Mouse (Mus musculus) forebrain, embryonic 12.5 days (tissue): ENCODE data around the gene Camk1d. TPM values are rescaled to one million over a fixed set of nuclear protein-coding genes. Genes with fewer than 3 reads are reported as not detected.

Experiments used
- ATAC-seq: fragments of 200-750 bp; cut with Nextera tagmentation; 2 replicates; pipeline ENCODE4 v1.8.0; 2017; ENCODE audit warnings: moderate TSS enrichment; ENCODE audit not compliant: low FRiP score
- H3K27ac ChIP-seq: fragments of 300-500 bp; sonication (generic); 2 replicates; pipeline ENCODE4 v1.5.1; 2016; ENCODE audit warnings: mild to moderate bottlenecking
- H3K27me3 ChIP-seq: fragments of 300-500 bp; sonication (generic); 2 replicates; pipeline ENCODE4 v1.6.1; 2016; ENCODE audit warnings: mild to moderate bottlenecking
- H3K36me3 ChIP-seq: fragments of 300-500 bp; sonication (generic); replicated peaks from 2 replicates; pipeline ENCODE4 v1.6.1; 2016; ENCODE audit warnings: mild to moderate bottlenecking
- H3K4me1 ChIP-seq: fragments of 300-500 bp; sonication (generic); 2 replicates; pipeline ENCODE4 v1.6.1; 2016
- H3K4me2 ChIP-seq: fragments of 300-500 bp; sonication (generic); 2 replicates; pipeline ENCODE4 v1.6.1; 2016; ENCODE audit warnings: mild to moderate bottlenecking, moderate library complexity
- H3K4me3 ChIP-seq: fragments of 300-500 bp; sonication (generic); replicated peaks from 2 replicates; pipeline ENCODE4 v1.5.1; 2016; ENCODE audit warnings: mild to moderate bottlenecking
- H3K9ac ChIP-seq: fragments of 300-500 bp; sonication (generic); 2 replicates; pipeline ENCODE4 v1.6.1; 2016; ENCODE audit warnings: mild to moderate bottlenecking
- H3K9me3 ChIP-seq: fragments of 300-500 bp; sonication (generic); 2 replicates; pipeline ENCODE4 v1.6.1; 2016
- WGBS: fragments of 180-500 bp; shearing (Covaris S2); methylation state at CpG from one replicate; pipeline ENCODE4 v1.1.7; 2016; 5-methylcytosine and 5-hydroxymethylcytosine counted together
- polyA plus RNA-seq: library from polyadenylated mRNA; unstranded; fragments of >200 nt; fragmentation: Nextera tagmentation; extraction: Ambion mirVana; gene quantifications from 2 replicates; pipeline ENCODE4 v1.2.1, GENCODE M21; 2016

The Camk1d gene
- polyA plus RNA-seq, 1 experiment from 2014 or later: 2.7 TPM

- Histone ChIP-seq H3K4me3 (no peak overlapping the region), H3K9ac (no peak overlapping the region), H3K36me3 (no peaks in the 10 kb centered on the region), H3K4me1 (no peaks in the 10 kb centered on the region), H3K9me3 (no peaks in the 10 kb centered on the region), H3K27me3 (no peaks in the 10 kb centered on the region), H3K27ac (no peak overlapping the region), H3K4me2 (no peak overlapping the region)
- WGBS: 94% methylated on average over 4 of the region's 4 CpGs
- ATAC-seq: no peak
These were observed 236.1 kb downstream of the Camk1d start for GRCm38 (mm10) chr2:5478256-5478655.

GRCm38 (mm10) chr2:5477525-5477924 lies 236.8 kb downstream of the Camk1d start:
- no peaks in the 10 kb centered on the region for H3K9me3 ChIP-seq
- H3K4me3 ChIP-seq: no peak overlapping the region
- H3K4me1 ChIP-seq: no peaks in the 10 kb centered on the region
- no peak overlapping the region for H3K9ac ChIP-seq
- 92% methylated on average over 1 of the region's 1 CpGs for WGBS
- H3K4me2 ChIP-seq: no peak overlapping the region
- ATAC-seq: no peak
- no peak overlapping the region for H3K27ac ChIP-seq
- no peaks in the 10 kb centered on the region for H3K27me3 ChIP-seq
- H3K36me3 ChIP-seq: no peaks in the 10 kb centered on the region

GRCm38 (mm10) chr2:5469366-5469941 lies 244.9 kb downstream of the Camk1d start:
- Histone ChIP-seq H3K9ac (no peak overlapping the region), H3K36me3 (no peaks in the 10 kb centered on the region), H3K27ac (no peak overlapping the region), H3K27me3 (no peaks in the 10 kb centered on the region), H3K4me2 (no peak overlapping the region), H3K4me1 (peaks cover 11% of the 10 kb centered on the region), H3K4me3 (no peak overlapping the region), H3K9me3 (no peaks in the 10 kb centered on the region)
- no peak for ATAC-seq
- WGBS: 47% methylated on average over 4 of the region's 4 CpGs

- H3K27me3 ChIP-seq: no peaks in the 10 kb centered on the region
- H3K9ac ChIP-seq: no peak overlapping the region
- H3K4me2 ChIP-seq: no peak overlapping the region
- no peak overlapping the region for H3K4me3 ChIP-seq
- no peak overlapping the region for H3K27ac ChIP-seq
- no peaks in the 10 kb centered on the region for H3K9me3 ChIP-seq
- WGBS: 60% methylated on average over 2 of the region's 2 CpGs
- peaks cover 11% of the 10 kb centered on the region for H3K4me1 ChIP-seq
- ATAC-seq: no peak
- no peaks in the 10 kb centered on the region for H3K36me3 ChIP-seq
These were observed 246.8 kb downstream of the Camk1d start for GRCm38 (mm10) chr2:5467537-5467936.

GRCm38 (mm10) chr2:5458671-5459235 lies 255.6 kb downstream of the Camk1d start:
- H3K9me3 ChIP-seq: no peaks in the 10 kb centered on the region
- H3K9ac ChIP-seq: no peak overlapping the region
- ATAC-seq: no peak
- 85% methylated on average over 16 of the region's 16 CpGs for WGBS
- H3K27ac ChIP-seq: no peak overlapping the region
- H3K4me3 ChIP-seq: no peak overlapping the region
- H3K4me2 ChIP-seq: no peak overlapping the region
- peaks cover 5% of the 10 kb centered on the region for H3K4me1 ChIP-seq
- no peaks in the 10 kb centered on the region for H3K36me3 ChIP-seq
- no peaks in the 10 kb centered on the region for H3K27me3 ChIP-seq

- H3K27ac ChIP-seq: no peak overlapping the region
- ATAC-seq: no peak
- 88% methylated on average over 5 of the region's 5 CpGs for WGBS
These were observed 256.2 kb downstream of the Camk1d start for GRCm38 (mm10) chr2:5458075-5458494.

GRCm38 (mm10) chr2:5456108-5456507 lies 258.2 kb downstream of the Camk1d start:
- Histone ChIP-seq H3K9ac (no peak overlapping the region), H3K4me2 (no peak overlapping the region), H3K4me1 (peaks cover 7% of the 10 kb centered on the region), H3K27ac (no peak overlapping the region), H3K9me3 (no peaks in the 10 kb centered on the region), H3K36me3 (no peaks in the 10 kb centered on the region), H3K4me3 (no peak overlapping the region), H3K27me3 (no peaks in the 10 kb centered on the region)
- WGBS: 76% methylated on average over 1 of the region's 2 CpGs
- ATAC-seq: no peak

More at GRCm38 (mm10) chr2:5458075-5458494, 256.2 kb downstream of the Camk1d start:
- Histone ChIP-seq H3K4me3 (no peak overlapping the region), H3K4me1 (peaks cover 5% of the 10 kb centered on the region), H3K9ac (no peak overlapping the region), H3K36me3 (no peaks in the 10 kb centered on the region), H3K27me3 (no peaks in the 10 kb centered on the region), H3K4me2 (no peak overlapping the region), H3K9me3 (no peaks in the 10 kb centered on the region)

GRCm38 (mm10) chr2:5454830-5455229 lies 259.5 kb downstream of the Camk1d start:
- H3K27me3 ChIP-seq: no peaks in the 10 kb centered on the region
- H3K36me3 ChIP-seq: no peaks in the 10 kb centered on the region
- H3K4me3 ChIP-seq: no peak overlapping the region
- ATAC-seq: no peak
- no peak overlapping the region for H3K27ac ChIP-seq
- H3K9me3 ChIP-seq: no peaks in the 10 kb centered on the region
- H3K4me2 ChIP-seq: no peak overlapping the region
- WGBS: 80% methylated on average over 9 of the region's 9 CpGs
- H3K4me1 ChIP-seq: peaks cover 7% of the 10 kb centered on the region
- H3K9ac ChIP-seq: no peak overlapping the region

- H3K4me2 ChIP-seq: no peak overlapping the region
- H3K9me3 ChIP-seq: no peaks in the 10 kb centered on the region
- no peak overlapping the region for H3K9ac ChIP-seq
- H3K27me3 ChIP-seq: no peaks in the 10 kb centered on the region
- 92% methylated on average over 2 of the region's 2 CpGs for WGBS
- no peaks in the 10 kb centered on the region for H3K36me3 ChIP-seq
- no peak overlapping the region for H3K4me3 ChIP-seq
- no peak for ATAC-seq
- H3K4me1 ChIP-seq: peaks cover 3% of the 10 kb centered on the region; the same call in 1 of the 2 replicates
- H3K27ac ChIP-seq: no peak overlapping the region
These were observed 262.7 kb downstream of the Camk1d start for GRCm38 (mm10) chr2:5451654-5452053.

GRCm38 (mm10) chr2:5445357-5445756 lies 269.0 kb downstream of the Camk1d start:
- Histone ChIP-seq H3K36me3 (no peaks in the 10 kb centered on the region), H3K4me2 (no peak overlapping the region), H3K27me3 (no peaks in the 10 kb centered on the region), H3K9me3 (no peaks in the 10 kb centered on the region), H3K27ac (no peak overlapping the region), H3K4me1 (no peaks in the 10 kb centered on the region), H3K9ac (no peak overlapping the region), H3K4me3 (no peak overlapping the region)
- ATAC-seq: no peak
- WGBS: 80% methylated on average over 5 of the region's 5 CpGs

GRCm38 (mm10) chr2:5437690-5438089 lies 276.6 kb downstream of the Camk1d start:
- Histone ChIP-seq H3K27ac (no peak overlapping the region), H3K27me3 (no peaks in the 10 kb centered on the region), H3K4me1 (no peaks in the 10 kb centered on the region), H3K4me2 (no peak overlapping the region), H3K36me3 (no peaks in the 10 kb centered on the region), H3K4me3 (no peak overlapping the region), H3K9me3 (no peaks in the 10 kb centered on the region), H3K9ac (no peak overlapping the region)
- no peak for ATAC-seq
- 43% methylated on average over 2 of the region's 2 CpGs for WGBS

- no peak overlapping the region for H3K9ac ChIP-seq
- H3K4me1 ChIP-seq: no peaks in the 10 kb centered on the region
- no peak overlapping the region for H3K27ac ChIP-seq
- no peaks in the 10 kb centered on the region for H3K9me3 ChIP-seq
- no peak overlapping the region for H3K4me3 ChIP-seq
- H3K27me3 ChIP-seq: no peaks in the 10 kb centered on the region
- H3K36me3 ChIP-seq: no peaks in the 10 kb centered on the region
- no peak for ATAC-seq
- H3K4me2 ChIP-seq: no peak overlapping the region
- 87% methylated on average over 16 of the region's 16 CpGs for WGBS
These were observed 278.6 kb downstream of the Camk1d start for GRCm38 (mm10) chr2:5435587-5436253.

- Histone ChIP-seq H3K36me3 (no peaks in the 10 kb centered on the region), H3K4me3 (no peak overlapping the region), H3K27me3 (no peaks in the 10 kb centered on the region), H3K9ac (no peak overlapping the region), H3K4me1 (peaks cover 14% of the 10 kb centered on the region), H3K4me2 (no peak overlapping the region), H3K27ac (no peak overlapping the region), H3K9me3 (no peaks in the 10 kb centered on the region)
- 58% methylated on average over 2 of the region's 2 CpGs for WGBS
- ATAC-seq: no peak
These were observed 283.0 kb downstream of the Camk1d start for GRCm38 (mm10) chr2:5431309-5431708.
